Mouse (Mus musculus) E14TG2a.4 (cell line): ENCODE measurements around the gene Traf3ip2.

Experiments used
- CTCF ChIP-seq: conservative IDR thresholded peaks from 2 replicates; pipeline ENCODE4 v1.5.1; 2014; ENCODE audit warnings: low read length
- POU5F1 ChIP-seq: IDR thresholded peaks from 2 replicates; pipeline ENCODE4 v1.6.1; 2014; ENCODE audit warnings: low read length, borderline replicate concordance

DNA sequence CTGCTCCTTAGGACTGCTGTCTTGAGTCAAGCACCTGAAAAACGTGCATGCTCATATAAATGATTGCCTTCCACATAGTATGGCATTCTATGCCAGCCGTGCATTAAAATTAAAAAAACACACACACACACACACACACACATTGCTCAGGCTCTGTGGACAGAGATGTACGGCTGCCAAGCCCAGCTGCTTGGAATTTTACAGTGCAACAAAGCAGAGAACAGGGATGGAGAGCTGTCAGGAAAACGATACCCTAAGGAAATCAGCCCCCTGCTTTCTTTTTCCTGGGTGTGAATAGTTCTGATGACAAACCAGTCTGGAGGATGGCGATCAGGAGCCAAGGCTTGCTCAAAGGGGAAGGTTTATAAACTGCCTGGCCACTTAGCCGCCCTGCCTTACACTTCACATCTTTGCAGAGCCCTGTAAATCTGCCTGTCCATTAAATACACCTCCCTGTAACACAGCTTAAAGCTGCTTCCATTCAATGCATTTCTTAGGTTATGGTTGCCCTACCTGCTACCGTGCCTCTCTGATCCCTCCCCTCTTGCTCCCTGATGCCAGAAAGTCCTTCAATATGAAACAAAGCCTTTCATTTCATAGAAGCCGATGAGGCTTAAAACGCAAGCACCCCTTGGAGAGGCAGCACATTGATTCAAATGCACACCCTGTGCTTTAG is 15.5 kb upstream of the Traf3ip2 start:
- TF ChIP-seq CTCF = no peak
- no peak for TF ChIP-seq POU5F1
